Mouse (Mus musculus) liver, embryonic 15.5 days (tissue): ENCODE measurements around the gene Nans. TPM values are rescaled to one million over a fixed set of nuclear protein-coding genes. Genes with fewer than 3 reads are reported as not detected.

ENCODE experiments used
- ATAC-seq: fragments of 200-750 bp; cut with Nextera tagmentation; 2 replicates; pipeline ENCODE4 v1.8.0; 2017; ENCODE audit warnings: moderate number of reproducible peaks, mild to moderate bottlenecking, moderate library complexity; ENCODE audit not compliant: insufficient read depth
- H3K27ac ChIP-seq: fragments of 300-500 bp; sonication (generic); replicated peaks from 2 replicates; pipeline ENCODE4 v1.5.1; 2015; ENCODE audit warnings: mild to moderate bottlenecking, inconsistent platforms
- H3K27me3 ChIP-seq: fragments of 300-500 bp; sonication (generic); 2 replicates; pipeline ENCODE4 v1.6.1; 2015; ENCODE audit warnings: mild to moderate bottlenecking, inconsistent platforms
- H3K36me3 ChIP-seq: fragments of 300-500 bp; sonication (generic); replicated peaks from 2 replicates; pipeline ENCODE4 v1.6.1; 2015; ENCODE audit warnings: moderate library complexity, mild to moderate bottlenecking, inconsistent platforms
- H3K4me1 ChIP-seq: fragments of 300-500 bp; sonication (generic); replicated peaks from 2 replicates; pipeline ENCODE4 v1.6.1; 2015; ENCODE audit warnings: inconsistent platforms
- H3K4me2 ChIP-seq: fragments of 300-500 bp; sonication (generic); 2 replicates; pipeline ENCODE4 v1.6.1; 2015; ENCODE audit warnings: moderate library complexity, mild to moderate bottlenecking, inconsistent platforms
- H3K4me3 ChIP-seq: fragments of 300-500 bp; sonication (generic); replicated peaks from 2 replicates; pipeline ENCODE4 v1.5.1; 2015; ENCODE audit warnings: mild to moderate bottlenecking, inconsistent platforms
- H3K9ac ChIP-seq: fragments of 300-500 bp; sonication (generic); 2 replicates; pipeline ENCODE4 v1.6.1; 2015; ENCODE audit warnings: moderate library complexity, mild to moderate bottlenecking, inconsistent platforms
- H3K9me3 ChIP-seq: fragments of 300-500 bp; sonication (generic); replicated peaks from 2 replicates; pipeline ENCODE4 v1.6.1; 2016; ENCODE audit warnings: inconsistent platforms
- WGBS: fragments of 180-500 bp; shearing (Covaris S2); methylation state at CpG from one replicate; pipeline ENCODE4 v1.1.7; 2015; ENCODE audit warnings: mixed read lengths; ENCODE audit not compliant: insufficient replicate concordance; 5-methylcytosine and 5-hydroxymethylcytosine counted together
- polyA plus RNA-seq: library from polyadenylated mRNA; unstranded; fragments of >200 nt; fragmentation: Nextera tagmentation; extraction: Ambion mirVana; gene quantifications from 2 replicates; pipeline ENCODE4 v1.2.1, GENCODE M21; 2015

Nans gene
- polyA plus RNA-seq, 1 experiment from 2014 or later: 51.9 TPM

DNA sequence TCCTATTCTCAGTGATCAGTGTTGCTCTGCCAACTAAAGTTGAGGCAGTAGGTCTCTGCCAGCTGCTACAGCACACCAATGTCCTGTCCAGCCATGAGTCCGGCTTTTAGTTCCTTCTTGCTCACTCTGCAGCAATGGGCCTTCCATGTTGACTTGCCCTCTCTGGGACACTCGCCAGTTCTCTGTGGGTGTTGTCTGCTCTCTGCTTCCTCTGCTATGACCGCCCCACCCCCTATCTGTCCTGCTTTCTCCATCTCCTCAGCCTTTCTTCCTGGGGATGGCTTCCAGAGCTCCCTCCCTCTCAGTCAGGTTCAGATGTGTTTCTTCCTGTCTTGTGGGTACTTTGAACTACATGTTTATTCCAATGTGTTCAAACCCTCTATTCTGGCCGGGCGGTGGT is 1.7 kb upstream of the Nans start:
- no peak overlapping the region for H3K27ac ChIP-seq
- ATAC-seq: no peak
- no peaks in the 10 kb centered on the region for H3K9me3 ChIP-seq
- no peak overlapping the region for H3K4me3 ChIP-seq
- H3K9ac ChIP-seq: no peak overlapping the region
- no peak overlapping the region for H3K4me2 ChIP-seq
- peaks cover 61% of the 10 kb centered on the region for H3K4me1 ChIP-seq
- no peaks in the 10 kb centered on the region for H3K27me3 ChIP-seq
- WGBS: 77% methylated on average over 5 of the region's 5 CpGs
- peaks cover 9% of the 10 kb centered on the region; the same call in 1 of the 2 replicates for H3K36me3 ChIP-seq

DNA sequence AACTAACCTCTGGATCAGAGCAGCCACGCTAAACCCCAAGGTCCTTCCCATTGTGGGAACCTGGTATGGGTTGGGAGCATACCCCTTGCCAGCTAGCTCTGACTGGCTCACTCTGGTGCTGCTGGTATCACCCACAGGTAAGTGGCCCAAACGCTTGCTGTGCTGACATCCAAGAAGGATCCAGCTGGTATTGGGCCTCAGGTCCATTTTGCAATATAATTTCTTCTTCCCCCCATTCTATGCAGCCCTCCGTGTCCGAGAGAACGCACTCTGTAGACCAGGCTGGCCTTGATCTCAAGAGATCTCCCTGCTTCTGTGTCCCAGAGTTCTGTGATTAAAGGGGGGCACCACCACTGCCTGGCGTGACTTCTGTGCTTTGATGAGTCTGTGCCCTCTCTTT is 4.0 kb downstream of the Nans start:
- Histone ChIP-seq H3K27me3 (no peaks in the 10 kb centered on the region), H3K27ac (no peak overlapping the region), H3K4me3 (no peak overlapping the region), H3K36me3 (peaks cover 56% of the 10 kb centered on the region), H3K9ac (no peak overlapping the region), H3K9me3 (no peaks in the 10 kb centered on the region), H3K4me2 (no peak overlapping the region), H3K4me1 (peaks cover 29% of the 10 kb centered on the region)
- WGBS: 88% methylated on average over 6 of the region's 6 CpGs
- ATAC-seq: no peak

DNA sequence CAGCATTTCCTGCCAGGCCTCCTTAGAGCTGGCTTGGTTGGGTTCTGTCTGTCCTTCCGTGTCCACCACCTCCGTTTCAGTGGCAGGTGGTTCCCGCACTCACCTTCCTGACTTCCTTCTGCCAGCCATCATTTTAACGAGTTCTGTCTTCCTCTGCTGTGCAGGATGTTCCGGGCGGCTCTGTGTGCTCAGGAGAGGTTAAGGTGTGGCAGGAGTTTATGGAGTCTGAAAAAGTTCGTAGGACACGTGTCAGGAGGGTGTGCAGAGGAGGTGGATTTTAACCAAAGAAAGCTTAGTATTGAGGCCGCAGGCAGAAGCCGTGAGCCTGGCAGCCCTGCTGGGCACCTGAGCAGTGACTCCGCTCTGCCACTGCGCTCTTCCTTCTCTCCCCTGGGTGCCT is 6.5 kb downstream of the Nans start:
- no peaks in the 10 kb centered on the region for H3K27me3 ChIP-seq
- no peaks in the 10 kb centered on the region for H3K9me3 ChIP-seq
- no peak overlapping the region for H3K4me2 ChIP-seq
- H3K9ac ChIP-seq: no peak overlapping the region
- no peak overlapping the region for H3K27ac ChIP-seq
- no peak overlapping the region for H3K4me3 ChIP-seq
- no peak for ATAC-seq
- 82% methylated on average over 12 of the region's 12 CpGs for WGBS
- peaks cover 71% of the 10 kb centered on the region for H3K36me3 ChIP-seq
- H3K4me1 ChIP-seq: peaks cover 19% of the 10 kb centered on the region

DNA sequence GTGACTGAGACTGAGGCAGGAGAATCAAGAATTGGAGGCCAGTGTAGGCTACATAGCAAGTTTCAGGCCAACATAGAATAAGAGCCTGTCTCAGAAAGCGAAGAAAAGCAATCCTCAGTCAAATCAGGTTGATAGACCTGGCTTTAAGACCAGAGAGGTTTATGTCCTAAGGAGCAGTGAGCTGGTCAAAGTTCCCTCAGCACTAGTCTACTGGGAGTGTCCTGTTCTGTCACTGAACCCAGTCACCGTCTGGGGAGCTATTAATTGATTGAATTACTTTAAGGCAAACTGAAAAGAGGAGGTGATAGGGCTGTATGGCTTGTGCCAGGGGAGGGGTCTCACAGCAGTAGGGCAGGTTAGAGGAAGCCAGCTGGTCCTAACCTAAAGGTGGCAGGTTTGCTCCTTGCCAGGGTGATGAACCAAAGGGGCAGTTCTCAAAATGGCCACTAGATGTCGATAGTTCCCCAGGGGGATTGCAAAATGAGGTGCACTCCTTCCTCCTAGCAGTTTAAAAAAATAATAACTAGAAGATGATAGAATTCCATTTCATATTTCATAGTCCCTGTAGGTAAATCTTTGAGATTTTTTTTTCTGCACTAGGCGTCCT is 8.3 kb downstream of the Nans start:
- no peak for ATAC-seq
- H3K4me3 ChIP-seq: no peak overlapping the region
- H3K4me1 ChIP-seq: peaks cover 17% of the 10 kb centered on the region; the same call in 1 of the 2 replicates
- 33% methylated on average over 4 of the region's 4 CpGs for WGBS
- H3K36me3 ChIP-seq: peaks cover 80% of the 10 kb centered on the region
- H3K27me3 ChIP-seq: no peaks in the 10 kb centered on the region
- no peak overlapping the region for H3K9ac ChIP-seq
- no peak overlapping the region for H3K4me2 ChIP-seq
- no peaks in the 10 kb centered on the region for H3K9me3 ChIP-seq
- H3K27ac ChIP-seq: no peak overlapping the region

DNA sequence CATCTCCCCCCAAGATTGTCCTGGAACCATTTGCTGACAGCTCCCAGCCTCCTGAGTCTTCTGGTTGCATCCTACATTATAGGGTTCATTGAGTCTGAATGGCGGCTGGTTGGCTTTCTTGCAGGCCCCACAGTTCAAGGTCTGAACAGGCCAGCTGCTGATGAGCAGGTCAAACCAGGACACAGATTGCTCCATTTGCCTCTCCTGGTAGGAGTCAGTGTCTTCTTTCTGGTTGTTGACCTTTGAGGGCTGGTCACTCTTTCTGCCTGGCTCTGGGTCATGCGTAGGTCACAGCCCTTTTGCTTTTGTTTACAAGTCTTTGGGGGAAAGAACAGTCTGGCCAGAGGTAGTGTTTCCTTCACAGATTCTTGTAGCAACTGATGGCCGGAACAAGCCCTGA is 9.5 kb downstream of the Nans start:
- Histone ChIP-seq H3K4me2 (no peak overlapping the region), H3K27me3 (no peaks in the 10 kb centered on the region), H3K9ac (no peak overlapping the region), H3K9me3 (no peaks in the 10 kb centered on the region), H3K27ac (0 out of 2 replicates have a peak overlapping the region, but pooled peaks have one; percentile 16), H3K4me3 (no peak overlapping the region), H3K4me1 (peaks cover 19% of the 10 kb centered on the region), H3K36me3 (peaks cover 79% of the 10 kb centered on the region)
- peak; percentile 26; the same call in 1 of the 2 replicates for ATAC-seq
- WGBS: 64% methylated on average over 3 of the region's 3 CpGs

DNA sequence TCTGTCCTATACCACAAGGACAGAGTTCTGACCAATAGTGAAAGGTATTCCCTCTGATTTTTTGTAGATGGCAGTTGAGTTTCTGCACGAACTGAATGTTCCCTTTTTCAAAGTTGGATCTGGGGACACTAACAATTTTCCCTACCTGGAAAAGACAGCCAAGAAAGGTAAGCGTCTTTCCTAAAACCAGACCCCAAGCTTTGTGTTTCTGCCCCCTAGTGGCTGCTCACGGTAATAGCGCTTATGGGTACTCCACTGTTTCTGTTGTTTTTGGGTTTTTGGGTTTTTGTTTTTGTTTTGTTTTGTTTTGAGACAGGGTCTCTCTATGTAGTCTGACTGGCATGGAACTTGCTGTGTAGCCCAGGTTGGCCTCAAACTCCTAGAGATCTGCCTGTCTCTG is 9.9 kb downstream of the Nans start:
- WGBS: 11% methylated on average over 4 of the region's 4 CpGs
- Histone ChIP-seq H3K9me3 (no peaks in the 10 kb centered on the region), H3K27me3 (no peaks in the 10 kb centered on the region), H3K4me3 (no peak overlapping the region), H3K4me1 (peaks cover 24% of the 10 kb centered on the region), H3K27ac (0 out of 2 replicates have a peak overlapping the region, but pooled peaks have one; percentile 16), H3K4me2 (no peak overlapping the region), H3K9ac (no peak overlapping the region), H3K36me3 (peaks cover 77% of the 10 kb centered on the region)
- ATAC-seq: no peak

DNA sequence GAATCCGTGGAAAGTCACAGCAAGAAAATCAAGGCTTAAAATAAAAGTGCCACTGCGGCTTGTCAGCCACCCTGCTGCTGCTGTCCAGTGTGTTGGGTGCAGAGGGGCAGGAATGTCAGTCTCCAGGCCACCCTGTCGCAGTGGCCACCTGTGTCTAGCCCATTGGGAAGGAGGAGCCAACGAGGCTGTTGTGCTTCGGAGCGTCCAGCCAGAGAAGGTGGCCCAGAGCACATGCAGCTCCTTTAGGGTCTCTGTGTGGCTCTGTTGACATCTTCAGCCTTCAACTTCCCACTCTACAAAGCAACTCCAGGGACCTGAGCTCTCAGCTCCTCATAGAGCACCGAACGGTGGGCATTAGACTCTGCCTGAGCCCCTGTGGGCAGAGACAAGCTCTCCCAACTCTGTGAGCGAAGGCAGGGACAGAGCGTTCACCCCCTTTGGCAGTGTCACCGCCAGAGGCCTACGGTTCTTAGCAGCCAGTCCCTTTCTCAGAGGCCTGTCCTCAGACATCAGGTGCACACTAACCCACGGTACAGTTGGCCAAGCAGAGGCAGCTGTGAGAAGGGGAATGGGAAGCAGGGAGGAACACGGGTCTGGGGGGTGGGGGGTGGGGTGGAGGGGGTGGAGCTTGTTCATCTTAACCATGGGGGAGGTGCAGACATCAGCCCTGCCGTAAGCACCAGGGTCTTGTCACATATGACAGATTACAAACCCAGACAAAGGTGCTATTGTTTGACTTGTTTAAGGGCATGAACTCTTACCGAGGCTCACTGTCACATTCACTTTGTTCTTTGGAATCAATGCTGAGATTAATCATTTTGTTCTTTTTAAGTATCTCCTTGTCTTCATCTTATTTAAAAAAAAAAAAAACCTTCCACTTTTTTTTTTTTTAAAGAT is 13.8 kb downstream of the Nans start:
- no peak for ATAC-seq
- no peak overlapping the region for H3K9ac ChIP-seq
- peaks cover 54% of the 10 kb centered on the region for H3K36me3 ChIP-seq
- WGBS: 80% methylated on average over 16 of the region's 16 CpGs
- no peak overlapping the region for H3K4me2 ChIP-seq
- no peak overlapping the region for H3K27ac ChIP-seq
- H3K9me3 ChIP-seq: no peaks in the 10 kb centered on the region
- peaks cover 12% of the 10 kb centered on the region; the same call in 1 of the 2 replicates for H3K27me3 ChIP-seq
- H3K4me3 ChIP-seq: no peak overlapping the region
- peaks cover 51% of the 10 kb centered on the region for H3K4me1 ChIP-seq

DNA sequence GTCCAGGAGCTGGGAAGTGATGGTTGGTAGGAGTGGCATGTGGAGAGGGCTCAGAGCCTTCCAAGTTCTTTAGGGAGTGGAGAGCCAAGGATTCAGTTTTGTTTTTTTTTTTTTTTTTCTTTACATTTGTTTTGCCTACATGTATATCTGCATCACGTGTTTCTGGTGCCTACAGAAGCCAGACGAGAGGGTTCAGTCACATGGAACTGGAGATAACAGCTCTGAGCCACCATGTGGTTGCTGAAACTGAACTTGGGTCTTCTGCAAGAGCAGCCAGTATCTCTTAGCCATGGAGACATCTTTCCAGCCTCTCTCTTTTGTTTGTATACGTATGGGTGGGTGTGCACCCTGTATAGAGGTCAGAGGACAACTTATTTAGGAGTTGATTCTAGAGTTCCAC is 14.8 kb downstream of the Nans start:
- H3K4me2 ChIP-seq: no peak overlapping the region
- H3K27me3 ChIP-seq: peaks cover 12% of the 10 kb centered on the region; the same call in 1 of the 2 replicates
- no peak overlapping the region for H3K27ac ChIP-seq
- peaks cover 46% of the 10 kb centered on the region for H3K4me1 ChIP-seq
- 16% methylated on average over 3 of the region's 3 CpGs for WGBS
- no peaks in the 10 kb centered on the region for H3K9me3 ChIP-seq
- peaks cover 54% of the 10 kb centered on the region for H3K36me3 ChIP-seq
- ATAC-seq: no peak
- H3K9ac ChIP-seq: no peak overlapping the region
- no peak overlapping the region for H3K4me3 ChIP-seq

DNA sequence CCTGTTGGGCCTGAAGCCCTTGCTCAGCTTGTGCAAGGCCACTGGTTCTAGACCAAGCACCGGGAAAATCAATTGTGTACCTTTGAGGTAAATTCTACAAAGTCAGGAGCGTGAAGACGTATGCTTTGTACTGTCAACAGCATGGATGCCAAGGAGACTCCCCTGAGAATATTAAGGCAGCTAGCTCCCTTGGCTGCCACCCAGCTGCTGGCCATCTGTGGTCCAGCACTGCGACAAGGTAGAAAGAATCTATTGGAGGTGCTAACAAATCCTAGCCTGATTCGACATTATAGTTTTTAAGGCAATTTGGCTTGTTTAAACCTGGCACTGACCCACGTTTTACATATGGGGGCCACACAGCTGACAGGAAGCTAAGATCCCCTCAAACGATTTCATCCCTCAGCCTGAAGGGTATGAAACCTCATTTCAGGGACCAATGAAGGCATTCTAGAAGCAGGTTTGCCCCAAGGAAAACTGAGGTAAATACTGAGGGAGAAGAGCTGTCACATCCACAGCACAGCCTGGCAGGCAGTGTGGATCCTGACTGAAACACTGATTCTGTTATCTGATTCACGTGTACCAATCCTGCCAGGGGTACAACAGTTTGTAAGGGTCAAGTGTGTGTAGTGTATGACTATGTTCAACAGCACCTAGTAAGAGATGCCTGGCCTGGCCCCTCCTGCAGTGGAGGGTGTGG is 16.5 kb downstream of the Nans start:
- peaks cover 43% of the 10 kb centered on the region for H3K4me1 ChIP-seq
- H3K9ac ChIP-seq: no peak overlapping the region
- no peak overlapping the region for H3K4me2 ChIP-seq
- no peak for ATAC-seq
- H3K4me3 ChIP-seq: no peak overlapping the region
- peaks cover 39% of the 10 kb centered on the region for H3K36me3 ChIP-seq
- WGBS: 68% methylated on average over 8 of the region's 8 CpGs
- no peaks in the 10 kb centered on the region for H3K9me3 ChIP-seq
- H3K27me3 ChIP-seq: peaks cover 12% of the 10 kb centered on the region; the same call in 1 of the 2 replicates
- H3K27ac ChIP-seq: no peak overlapping the region

DNA sequence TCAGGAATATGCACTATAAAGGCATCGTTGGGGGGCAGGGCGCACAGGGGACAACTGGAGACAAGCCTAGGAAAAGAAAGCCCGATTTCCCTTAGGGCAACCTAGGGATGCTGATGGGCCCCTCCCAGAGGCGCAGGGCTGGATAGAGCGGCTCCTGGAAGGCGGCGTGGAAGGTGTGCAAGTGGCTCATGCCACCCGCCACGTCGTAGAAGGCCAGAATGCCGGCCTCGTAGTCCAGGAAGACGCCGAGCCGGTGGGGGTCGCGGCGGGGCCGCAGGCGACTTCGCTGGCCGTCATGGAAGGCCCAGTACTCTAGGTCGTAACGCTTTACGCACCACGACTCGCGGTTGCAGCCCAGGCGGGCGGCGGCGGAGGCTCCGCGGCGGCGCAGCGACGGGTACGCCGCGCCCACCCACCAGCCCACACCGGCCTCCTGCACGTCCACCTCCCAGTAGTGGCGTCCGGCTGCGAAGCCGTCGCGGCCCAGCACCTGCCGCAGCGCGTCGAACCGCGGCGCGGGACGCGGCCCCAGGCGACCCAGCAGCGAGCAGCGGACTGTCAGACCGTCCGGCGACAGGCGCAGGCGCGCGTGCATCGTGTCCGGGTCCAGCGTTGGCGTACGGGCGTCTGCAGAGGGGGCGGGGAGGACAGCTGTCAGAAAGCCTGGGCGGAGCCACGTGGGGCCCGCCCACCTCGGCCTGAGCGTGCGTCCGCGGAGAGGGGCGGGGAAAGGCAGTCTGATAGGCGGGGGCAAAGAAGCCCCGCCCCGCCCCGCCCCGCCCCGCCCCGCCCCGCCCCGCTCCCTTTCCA is 18.0 kb downstream of the Nans start:
- peak; percentile 91 for ATAC-seq
- peaks cover 24% of the 10 kb centered on the region for H3K36me3 ChIP-seq
- H3K27me3 ChIP-seq: peaks cover 12% of the 10 kb centered on the region; the same call in 1 of the 2 replicates
- H3K9me3 ChIP-seq: no peaks in the 10 kb centered on the region
- H3K4me1 ChIP-seq: peaks cover 34% of the 10 kb centered on the region
- peak overlapping the region; percentile 66 for H3K9ac ChIP-seq
- H3K27ac ChIP-seq: peak overlapping the region; percentile 67
- peak overlapping the region; percentile 69 for H3K4me3 ChIP-seq
- H3K4me2 ChIP-seq: peak overlapping the region; percentile 100
- under 1% methylated on average over 94 of the region's 94 CpGs for WGBS
